Mouse (Mus musculus): ENCODE results near the gene Frmd8.

DNA sequence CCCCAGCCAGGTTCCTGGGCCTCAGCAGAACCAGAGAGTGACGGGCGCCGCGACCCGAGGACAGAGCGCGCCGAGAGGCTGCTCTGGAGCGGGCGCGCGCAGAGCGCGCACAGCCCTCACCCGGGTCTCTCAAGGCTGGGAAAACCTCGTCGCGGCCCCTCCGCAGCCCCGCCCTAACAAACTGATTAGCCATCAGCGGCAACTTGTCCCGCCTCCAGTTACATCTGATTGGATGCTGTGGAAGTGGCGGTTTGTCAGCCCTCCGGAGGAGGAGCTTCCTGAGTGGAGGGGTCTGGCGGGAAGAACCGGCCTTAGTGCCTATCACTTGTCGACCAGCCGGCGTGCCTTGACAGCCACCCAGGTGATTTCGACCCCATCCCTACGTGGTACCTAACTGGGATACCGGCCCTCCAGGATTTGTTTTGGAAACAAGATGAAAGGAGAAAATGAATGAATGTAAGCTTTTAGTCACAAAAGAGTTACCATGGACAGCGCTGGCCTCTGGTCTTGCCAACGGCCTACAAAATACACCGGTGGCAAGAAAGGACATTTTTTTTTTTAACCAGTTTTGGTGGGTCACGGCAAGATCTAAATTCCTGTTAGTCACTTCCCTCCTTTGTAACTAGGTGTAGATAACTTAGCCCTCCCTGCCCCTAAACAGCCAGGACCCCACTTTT is 19.1 kb upstream of the Frmd8 start, which contains the start of gene Tigd3:
- TF ChIP-seq GATA1 (IDR thresholded peaks at IDR 0.05; ENCODE audit: borderline replicate concordance, low read length) (no peak), FLI1 (IDR thresholded peaks at IDR 0.05; ENCODE audit: low read length) (no peak)

All from megakaryocyte, embryonic 14.5 days (primary cell).